Mouse (Mus musculus): ENCODE data around the gene Sorl1. TPM values are rescaled to one million over a fixed set of nuclear protein-coding genes. Genes with fewer than 3 reads are reported as not detected.

The Sorl1 gene
- total RNA-seq, 2 experiments from 2014 or later, result 137 to 158 TPM

DNA sequence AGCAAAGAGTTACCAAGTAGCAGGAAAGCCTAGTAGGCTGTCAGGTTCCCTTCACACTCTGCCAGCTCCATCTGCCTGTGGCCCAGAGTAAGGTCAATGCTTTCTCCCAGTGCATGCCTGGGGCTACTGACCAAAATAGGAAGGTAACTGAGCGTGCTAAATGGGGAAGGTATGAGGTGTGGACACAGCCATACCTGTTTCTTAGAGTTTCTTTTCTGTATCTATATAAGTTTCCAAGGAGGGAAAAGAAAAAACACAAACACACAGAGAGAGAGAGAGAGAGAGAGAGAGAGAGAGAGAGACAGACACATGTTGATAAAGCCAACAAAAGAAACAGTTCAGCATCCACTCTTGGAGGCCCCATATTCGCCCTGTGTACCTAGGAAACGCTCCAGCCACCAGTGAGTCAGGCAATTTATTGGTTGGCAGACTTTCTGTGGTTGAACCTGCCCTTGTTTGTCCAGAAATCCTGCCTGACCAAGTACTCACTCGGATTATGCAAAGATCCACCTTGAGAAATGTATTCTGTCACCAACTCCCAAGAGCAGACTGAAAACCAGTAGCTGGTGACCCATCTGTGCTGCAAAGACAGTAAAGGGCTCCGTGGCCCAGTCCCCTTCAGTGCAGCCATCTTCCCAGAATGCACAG, 25.5 kb downstream of the Sorl1 start:
- intact Hi-C loops (cut with DNase I), result no loop called here
- DNase-seq (ENCODE audit: low spot score in 2 of 2), result no peak

DNA sequence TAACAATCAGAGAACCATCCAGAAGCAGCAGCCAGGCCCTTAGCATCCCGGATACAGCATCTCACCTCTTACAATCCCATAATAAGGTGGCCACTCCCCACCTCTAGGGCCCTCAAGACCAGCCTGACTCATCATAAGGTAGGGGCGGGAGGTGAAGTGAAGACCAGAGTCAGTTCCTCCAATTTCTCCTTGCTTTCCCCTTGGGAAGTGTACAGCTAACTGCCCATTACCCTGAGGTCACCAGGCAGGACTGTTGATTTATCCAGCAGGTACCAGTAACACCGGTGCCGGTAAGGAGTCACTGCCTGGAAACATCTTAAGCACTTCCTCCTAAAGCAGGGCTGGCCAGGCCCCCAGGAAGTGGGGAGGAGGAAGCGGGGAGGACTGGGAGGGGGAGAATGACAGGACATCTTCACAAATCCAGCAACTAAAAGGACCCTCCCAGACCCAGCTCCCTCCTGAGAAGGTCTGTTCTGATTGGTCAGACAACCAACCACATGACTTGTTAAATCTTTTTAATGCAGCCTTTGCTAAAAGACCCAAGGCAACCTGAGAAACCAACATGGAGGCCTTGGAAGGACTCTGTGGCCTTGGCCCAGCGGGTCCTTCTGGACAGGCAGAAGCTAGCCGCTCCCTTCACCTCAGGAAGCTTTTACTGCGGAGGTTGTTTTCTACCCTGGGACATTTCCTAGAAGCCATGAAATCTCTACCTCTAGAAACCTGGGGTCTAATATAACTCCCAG, 26.2 kb downstream of the Sorl1 start:
- intact Hi-C loops (cut with DNase I), result no loop called here
- DNase-seq (ENCODE audit: low spot score in 2 of 2), result no peak

DNA sequence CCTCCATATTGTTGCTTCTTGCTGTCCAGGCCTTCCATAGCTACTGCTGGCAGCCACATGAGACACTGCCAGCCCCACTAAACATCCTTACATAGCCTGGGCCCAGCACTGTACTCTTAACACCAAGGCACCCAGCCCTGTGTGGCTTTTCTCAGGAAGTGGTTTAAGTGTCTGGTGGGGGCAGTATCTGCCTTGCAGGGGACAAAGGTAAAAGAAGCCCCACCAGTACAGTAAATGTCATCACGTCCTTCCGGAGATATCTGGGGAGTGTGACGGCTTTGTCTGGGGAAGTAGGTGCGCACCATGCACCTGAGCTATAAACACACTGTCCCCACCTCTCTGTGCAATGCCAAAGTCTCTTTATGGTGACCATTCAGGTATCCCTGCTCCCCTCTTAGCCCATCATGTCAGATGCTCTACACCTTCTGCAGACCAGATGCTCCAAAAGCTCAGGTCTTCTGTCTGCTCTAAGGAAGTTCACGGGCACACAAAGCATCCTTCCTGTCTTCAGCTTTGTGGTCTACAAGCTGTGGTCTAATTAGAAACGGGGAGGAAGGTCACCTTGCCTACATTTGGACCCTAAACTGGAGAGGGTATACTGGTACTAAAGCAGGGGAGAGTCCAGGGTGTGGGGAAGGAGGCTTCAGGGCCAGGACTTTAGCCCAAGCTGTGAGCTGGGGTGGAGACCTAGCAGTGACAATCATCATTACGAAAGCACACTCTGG, 26.9 kb downstream of the Sorl1 start:
- intact Hi-C loops (cut with DNase I), result no loop called here
- DNase-seq (ENCODE audit: low spot score in 2 of 2), result no peak

DNA sequence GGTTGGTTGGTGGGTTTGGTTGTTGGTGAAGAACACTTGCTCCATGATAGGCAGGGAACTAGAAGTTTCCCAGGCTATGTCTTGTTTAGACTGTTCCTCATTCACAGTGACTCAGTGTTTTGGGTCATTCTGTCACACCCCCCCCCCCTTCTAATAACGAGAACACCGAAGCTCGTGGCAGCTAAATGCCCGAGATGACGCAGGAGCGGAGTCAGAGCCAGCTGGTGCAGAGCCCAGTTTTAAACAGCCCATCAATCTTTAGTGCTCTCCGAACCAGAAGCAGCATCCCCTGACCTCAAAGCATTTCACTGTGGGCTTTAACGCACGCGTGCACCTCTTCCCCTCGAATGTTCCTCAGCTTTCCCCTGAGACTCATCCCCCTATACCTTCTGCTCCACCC, 29.3 kb downstream of the Sorl1 start:
- intact Hi-C loops (cut with DNase I), result no loop called here
- no peak for DNase-seq (ENCODE audit: low spot score in 2 of 2)

DNA sequence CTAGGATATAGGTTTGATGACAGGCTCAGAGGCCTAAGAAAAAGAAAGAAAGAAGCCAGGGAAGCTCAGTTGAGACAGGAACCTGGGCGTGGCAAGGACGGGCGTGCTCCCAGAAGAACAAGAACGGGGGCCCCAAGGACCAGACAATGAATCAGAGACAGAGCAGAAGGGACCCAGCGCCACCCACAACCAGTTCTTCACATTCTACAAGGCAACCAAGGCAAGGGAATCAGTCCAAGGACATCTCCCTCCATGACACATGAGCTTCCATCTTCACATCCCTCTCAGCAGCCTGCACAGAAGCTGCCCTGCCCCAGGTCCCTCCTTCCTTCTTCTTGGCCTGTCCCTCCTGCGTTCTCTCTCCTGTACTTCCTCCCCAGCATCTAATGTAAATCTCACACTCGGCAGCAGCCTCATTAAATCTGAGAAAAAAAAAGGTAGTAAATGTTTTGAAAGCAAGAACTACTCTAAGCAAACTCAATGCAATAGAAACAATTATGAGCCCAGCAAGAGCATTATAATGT, 30.0 kb downstream of the Sorl1 start:
- intact Hi-C loops (cut with DNase I), result no loop called here
- no peak for DNase-seq (ENCODE audit: low spot score in 2 of 2)

DNA sequence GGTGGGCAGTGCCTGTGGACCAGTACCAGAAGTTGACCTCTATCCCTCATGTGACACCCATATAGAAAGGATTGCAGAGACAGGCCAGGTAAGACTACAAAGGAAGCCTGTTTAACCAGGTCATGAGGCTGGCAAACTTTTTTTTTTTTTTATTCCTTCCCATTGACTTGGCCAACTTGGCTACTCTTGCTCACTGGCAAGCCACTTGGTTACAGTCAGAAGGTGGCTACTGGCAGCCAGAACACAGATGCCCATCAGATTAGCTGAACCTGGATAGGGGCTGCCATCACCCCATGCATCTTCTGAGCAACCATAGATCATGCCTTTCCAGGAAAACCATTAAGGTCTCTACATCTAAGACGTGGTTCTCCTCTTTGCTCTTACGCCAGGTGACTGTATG, 31.3 kb downstream of the Sorl1 start:
- intact Hi-C loops (cut with DNase I), result no loop called here
- no peak for DNase-seq (ENCODE audit: low spot score in 2 of 2)

DNA sequence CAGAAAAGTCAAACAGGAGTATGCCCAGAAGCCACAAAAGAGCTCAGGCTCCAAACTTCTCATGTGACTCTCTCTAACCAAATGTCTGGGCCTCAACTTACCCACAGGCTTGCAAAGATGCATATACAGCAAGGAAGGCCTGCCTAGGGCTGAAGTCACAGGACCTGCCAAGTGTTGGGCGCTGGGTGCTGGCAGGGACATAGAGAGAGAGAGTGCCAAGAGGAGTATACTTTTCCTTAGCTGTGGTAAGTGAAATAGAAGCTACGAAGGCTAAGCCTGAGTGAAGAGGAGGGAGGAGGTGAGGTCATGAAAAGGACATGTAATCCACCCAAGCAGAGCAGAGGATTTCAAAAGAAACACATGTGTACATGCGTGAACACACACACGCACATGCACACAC, 32.5 kb downstream of the Sorl1 start:
- intact Hi-C loops (cut with DNase I), result no loop called here

DNA sequence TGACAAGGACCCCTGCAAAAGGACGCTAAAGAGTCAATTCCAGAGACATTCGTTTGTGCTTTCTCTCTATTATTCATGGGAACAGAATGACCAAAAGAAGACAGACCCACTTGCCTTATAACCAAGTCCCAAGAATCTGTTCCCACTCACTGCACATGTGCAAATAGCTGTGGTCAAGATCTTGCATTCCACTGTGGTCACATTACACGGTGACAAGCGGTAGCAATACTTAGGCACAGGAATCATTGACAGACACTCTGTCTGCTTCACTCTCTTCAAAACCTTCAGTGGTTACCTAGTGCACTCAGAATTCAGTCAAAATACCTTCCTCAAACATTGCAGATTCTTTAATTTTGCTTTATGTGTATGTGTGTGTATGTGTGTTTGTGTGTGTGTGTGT, 36.2 kb downstream of the Sorl1 start:
- intact Hi-C loops (cut with DNase I), result loop anchor here (5.0 kb wide), 1 partner anchor 34 kb away; the partner anchor contains the start of gene Sorl1

More for the DNA sequence above, 32.5 kb downstream of the Sorl1 start:
- no peak for DNase-seq (ENCODE audit: low spot score in 2 of 2)

DNA sequence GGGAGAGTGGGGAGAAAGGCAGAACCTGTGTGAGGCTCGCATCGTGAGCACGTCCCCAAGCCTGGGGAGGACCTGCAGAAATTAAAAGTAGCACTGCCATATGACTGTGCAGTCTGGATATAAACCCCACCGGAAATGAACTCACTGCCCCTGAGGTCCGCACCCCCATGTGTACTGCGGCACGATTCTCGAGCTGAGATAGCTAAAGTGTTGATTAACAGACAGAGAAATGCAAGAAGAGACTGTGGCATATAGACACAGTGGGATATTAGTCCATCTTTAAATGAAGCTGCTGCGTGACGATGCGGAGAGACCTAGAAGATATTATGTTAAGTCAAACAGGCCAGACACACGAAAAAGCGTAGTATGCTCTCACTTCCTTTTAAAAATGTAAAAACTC, 38.1 kb downstream of the Sorl1 start:
- intact Hi-C loops (cut with DNase I), result loop anchor here (5.0 kb wide), 1 partner anchor 36 kb away; the partner anchor contains the start of gene Sorl1
- DNase-seq (ENCODE audit: low spot score in 2 of 2), result no peak

More for the DNA sequence above, 36.2 kb downstream of the Sorl1 start:
- no peak for DNase-seq (ENCODE audit: low spot score in 2 of 2)

DNA sequence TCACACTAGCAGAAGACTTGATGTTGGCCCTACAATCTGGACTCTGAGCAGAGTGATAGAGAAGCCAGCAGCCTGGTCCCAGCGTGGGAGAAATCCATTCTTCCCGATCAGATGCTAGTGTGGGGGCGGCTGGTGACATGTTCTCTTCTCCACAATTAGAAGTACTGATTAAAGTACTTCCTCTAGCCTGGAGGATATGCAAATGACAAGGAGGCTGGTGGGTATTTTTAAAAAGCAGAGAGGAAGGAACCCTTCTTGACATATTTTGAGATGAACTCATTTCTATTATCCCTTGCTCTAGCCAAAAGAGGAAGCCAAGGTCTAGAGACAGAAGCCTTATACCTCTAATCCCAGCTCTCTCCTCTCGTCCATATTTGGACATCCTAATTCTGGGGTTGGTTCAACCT, 40.4 kb downstream of the Sorl1 start:
- peak; percentile 84 to 86 for DNase-seq (ENCODE audit: low spot score in 2 of 2)
- intact Hi-C loops (cut with DNase I), result no loop called here

DNA sequence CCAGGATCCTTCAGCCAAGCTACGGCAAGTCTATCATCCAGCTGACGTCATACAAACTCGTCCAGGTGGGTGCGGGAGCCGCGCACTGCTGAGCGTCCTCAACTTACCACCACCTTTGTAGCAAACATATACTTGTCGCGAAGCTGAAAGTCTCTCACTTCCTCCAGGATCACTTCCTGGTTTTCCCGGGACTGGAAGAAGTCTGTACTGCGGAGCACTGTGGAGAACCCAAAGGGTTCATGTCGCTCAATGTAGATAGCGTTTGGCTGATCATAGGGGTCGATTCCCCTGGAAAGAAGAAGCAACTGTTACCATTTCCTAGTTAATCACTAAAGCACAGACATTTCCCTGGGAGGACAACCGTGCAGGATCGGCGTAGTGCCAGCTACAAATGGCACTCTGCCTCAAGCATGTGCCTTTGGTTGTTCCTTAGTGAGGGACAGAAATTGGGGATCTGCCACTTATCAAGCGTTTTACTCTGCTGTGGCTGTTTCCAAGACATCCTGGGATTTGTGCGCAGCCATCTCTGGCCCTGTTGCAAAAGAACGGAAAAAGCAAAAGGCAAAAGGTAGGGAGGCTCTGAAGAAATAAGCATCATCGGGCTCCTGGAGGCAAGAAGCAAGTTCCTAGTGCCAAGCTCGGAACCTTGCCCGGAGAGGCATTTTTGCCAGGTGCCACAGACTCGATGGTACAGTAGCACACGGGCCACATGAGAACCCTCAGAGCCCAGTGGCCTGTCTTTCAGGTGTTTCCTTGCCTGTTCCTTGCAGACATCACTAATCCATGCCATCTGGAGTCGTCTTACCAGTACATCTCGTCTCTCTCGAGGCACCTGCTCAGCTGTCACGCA, 42.2 kb downstream of the Sorl1 start:
- intact Hi-C loops (cut with DNase I), result no loop called here
- DNase-seq (ENCODE audit: low spot score in 2 of 2), result no peak

DNA sequence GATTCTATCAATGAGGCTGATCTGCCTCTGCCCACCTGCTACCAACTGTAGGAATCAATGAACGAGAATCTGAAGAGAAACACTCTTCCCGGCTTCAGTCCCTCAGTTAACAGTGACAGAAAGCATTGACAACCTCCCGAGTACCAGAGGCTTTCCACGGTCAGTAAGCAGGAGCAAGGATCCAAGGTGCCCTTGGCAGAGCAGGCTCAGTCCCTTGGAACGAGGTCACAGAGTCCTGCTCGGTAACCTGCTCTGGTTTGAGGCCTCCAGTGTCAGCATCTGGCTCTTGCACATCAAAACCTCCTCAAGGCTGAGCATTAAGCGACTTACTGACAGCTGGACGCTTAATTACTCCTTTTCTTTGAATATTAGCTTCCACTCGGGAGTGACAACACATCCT, 43.4 kb downstream of the Sorl1 start:
- DNase-seq (ENCODE audit: low spot score in 2 of 2), result no peak
- intact Hi-C loops (cut with DNase I), result no loop called here

DNA sequence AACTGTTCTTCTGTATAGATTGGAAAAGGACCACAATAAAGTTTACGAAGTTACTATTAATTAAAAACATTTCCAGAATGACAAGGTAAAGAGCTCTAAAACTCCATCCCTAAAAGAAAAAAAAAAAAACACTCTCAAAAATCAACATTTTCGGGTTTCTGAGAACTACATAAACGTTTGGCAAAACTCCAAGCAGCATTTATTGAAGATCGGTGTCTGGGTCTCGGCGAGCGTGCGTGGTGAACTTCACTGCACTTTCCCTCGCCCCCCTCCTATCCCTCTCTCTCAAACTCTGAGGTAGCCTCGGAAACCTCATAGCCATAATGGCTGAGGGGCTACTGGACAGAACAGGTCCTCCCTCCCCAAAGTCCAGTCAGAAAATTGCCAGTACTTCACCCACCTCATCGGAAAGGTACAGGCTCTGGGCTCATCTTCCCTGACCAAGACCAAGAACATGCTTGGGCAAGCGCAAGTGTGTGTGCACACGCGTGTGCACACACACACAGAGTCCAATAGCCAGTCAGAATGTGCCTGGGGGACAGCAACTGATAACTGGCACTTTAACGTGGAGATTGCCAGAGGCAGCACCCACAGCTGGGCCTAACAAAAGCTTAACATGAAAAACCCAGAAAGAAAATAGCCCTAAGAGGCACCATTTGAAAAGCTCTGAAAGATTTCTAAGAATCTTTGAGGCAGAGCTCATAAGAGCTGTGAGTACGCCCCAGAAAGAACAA, 46.8 kb downstream of the Sorl1 start:
- intact Hi-C loops (cut with DNase I), result no loop called here
- no peak for DNase-seq (ENCODE audit: low spot score in 2 of 2)

DNA sequence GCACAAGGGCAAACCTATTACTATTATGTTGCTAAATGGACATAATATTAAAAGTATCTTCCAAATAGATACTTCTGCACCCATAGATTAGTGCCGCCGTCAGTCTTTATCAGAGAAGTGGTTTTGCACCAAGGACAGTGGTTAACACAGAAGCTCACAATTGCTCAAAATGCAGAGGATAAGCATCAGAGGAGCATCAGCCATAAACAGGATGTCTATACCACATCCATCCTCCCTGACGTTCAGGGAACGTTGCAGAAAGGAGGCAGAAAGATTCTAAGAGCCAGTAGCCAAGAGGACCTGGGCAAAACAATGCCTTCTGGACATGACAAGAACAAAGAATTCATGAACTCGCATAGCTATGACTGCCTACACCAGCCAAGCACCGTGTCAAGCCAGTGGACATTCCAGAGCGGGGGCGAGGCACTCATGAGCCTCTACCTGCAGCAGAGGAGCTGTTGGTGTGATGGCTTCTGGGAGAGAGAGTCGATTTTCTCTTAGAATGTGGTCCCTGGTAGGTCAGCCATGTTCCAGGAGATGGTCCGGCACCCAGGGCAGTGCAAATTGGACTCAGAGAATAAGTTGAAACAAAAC, 47.7 kb downstream of the Sorl1 start:
- intact Hi-C loops (cut with DNase I), result no loop called here
- DNase-seq (ENCODE audit: low spot score in 2 of 2), result no peak

DNA sequence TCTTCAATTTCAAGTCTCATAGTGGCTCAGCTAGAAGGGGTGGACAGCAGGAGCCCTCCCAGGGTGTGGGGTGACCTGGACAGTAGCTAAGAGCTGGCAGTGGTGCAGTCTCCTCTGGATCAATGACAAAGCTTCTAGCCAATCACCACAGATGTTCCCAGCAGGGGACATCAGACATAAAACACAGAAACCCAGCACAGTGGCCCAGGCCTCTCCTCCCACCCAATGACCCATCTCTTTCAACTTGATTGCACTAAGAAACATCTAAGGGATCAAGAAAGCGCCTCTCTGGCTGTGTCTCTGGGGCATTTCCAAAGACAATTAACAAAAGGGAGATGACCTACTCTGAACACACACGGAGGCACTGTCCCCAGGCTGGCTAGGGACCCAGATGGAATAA, 48.9 kb downstream of the Sorl1 start:
- intact Hi-C loops (cut with DNase I), result no loop called here
- no peak for DNase-seq (ENCODE audit: low spot score in 2 of 2)

DNA sequence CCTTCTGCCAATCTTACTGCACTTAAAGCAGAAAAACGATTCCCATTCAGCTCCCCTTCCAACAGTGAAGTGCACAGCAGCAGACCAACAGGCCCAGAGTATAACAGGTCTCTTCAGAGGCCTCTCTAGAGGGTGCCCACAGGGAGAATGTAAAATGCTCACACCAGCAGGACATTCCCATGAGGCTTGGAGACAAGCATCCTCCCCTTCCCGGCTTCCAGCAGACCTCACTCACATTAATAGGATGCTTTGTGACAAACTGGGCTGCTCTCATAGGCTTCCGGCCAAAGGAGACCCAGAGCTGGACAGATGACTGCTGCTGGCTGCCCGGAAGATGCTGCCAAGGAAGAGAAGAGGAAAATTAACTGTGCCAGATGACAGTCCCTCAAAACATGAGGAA, 52.1 kb downstream of the Sorl1 start:
- no peak for DNase-seq (ENCODE audit: low spot score in 2 of 2)
- intact Hi-C loops (cut with DNase I), result no loop called here

DNA sequence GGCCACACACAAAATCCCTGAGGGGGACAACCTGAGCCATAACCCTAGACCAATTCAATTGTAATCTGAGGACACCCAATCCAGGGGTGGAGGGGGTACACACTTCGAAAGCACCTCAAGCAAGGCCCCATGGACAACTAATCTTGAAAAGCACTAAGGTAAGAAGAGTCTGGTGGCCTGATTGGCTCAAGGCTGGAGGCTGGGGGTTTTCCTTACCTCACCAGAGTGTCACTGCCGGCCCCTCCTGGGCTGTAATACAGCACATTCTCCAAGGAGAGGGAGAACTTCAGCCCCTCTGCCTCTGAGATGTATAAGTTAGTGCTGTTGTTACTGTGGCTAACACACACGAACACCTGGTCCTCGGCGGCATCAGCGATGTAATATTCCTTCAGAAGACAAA, 53.2 kb downstream of the Sorl1 start:
- DNase-seq (ENCODE audit: low spot score in 2 of 2), result no peak
- intact Hi-C loops (cut with DNase I), result no loop called here

DNA sequence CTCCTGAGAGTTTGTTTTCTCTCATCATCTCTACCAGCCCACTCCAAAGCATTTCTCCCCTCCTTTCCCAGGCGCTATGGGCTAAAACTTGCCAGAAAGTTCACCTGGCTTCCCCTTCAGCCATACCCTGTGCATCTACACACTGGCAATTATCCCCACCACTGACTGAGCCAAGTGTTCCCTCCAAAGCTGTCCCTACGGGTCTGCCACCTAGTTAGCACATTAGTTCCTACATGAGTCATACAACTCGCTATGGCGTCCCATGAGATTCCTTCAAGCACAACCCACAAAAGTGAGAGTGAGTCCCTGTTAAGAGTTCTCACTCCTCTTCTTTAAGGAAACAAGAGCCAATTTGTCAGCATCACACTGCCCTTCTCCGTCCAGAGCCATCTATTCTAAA, 54.6 kb downstream of the Sorl1 start:
- no peak for DNase-seq (ENCODE audit: low spot score in 2 of 2)

More for the DNA sequence above, 54.6 kb downstream of the Sorl1 start:
- intact Hi-C loops (cut with DNase I), result loop anchor here (5.0 kb wide), 1 partner anchor 53 kb away; the partner anchor contains the start of gene Sorl1
